Mouse (Mus musculus) lung, adult 2 months (tissue): Measurements from ENCODE around the gene Ifitm1.

Experiments
- CTCF ChIP-seq: fragments of 200-500 bp; IDR thresholded peaks from 2 replicates; pipeline ENCODE4 v1.5.1; 2011; ENCODE audit warnings: mild to moderate bottlenecking, low read length, control low read depth; ENCODE audit not compliant: insufficient read depth
- POLR2A ChIP-seq: fragments of 200-500 bp; IDR thresholded peaks from 2 replicates; pipeline ENCODE4 v1.6.1; 2011; ENCODE audit warnings: low read depth, mild to moderate bottlenecking, control low read depth, low read length, borderline replicate concordance; ENCODE audit errors: extremely low read depth

GRCm38 (mm10) chr7:140922398-140923069 is 44.5 kb upstream of the Ifitm1 start:
- TF ChIP-seq CTCF: no peak
- no peak for TF ChIP-seq POLR2A
